Mouse (Mus musculus) heart, embryonic 13.5 days (tissue): ENCODE results near the gene Gm21983. TPM values are rescaled to one million over a fixed set of nuclear protein-coding genes. Genes with fewer than 3 reads are reported as not detected.
A peak's percentile ranks its signal among the peaks of the same experiment; 100 is the strongest.

ENCODE experiments used
- ATAC-seq: fragments of 200-750 bp; cut with Nextera tagmentation; 2 replicates; pipeline ENCODE4 v1.8.0; 2017; ENCODE audit warnings: moderate TSS enrichment; ENCODE audit not compliant: insufficient number of reproducible peaks, low FRiP score, low TSS enrichment; ENCODE audit errors: extremely low read depth
- H3K27ac ChIP-seq: fragments of 300-500 bp; sonication (generic); replicated peaks from 2 replicates; pipeline ENCODE4 v1.5.1; 2015; ENCODE audit warnings: moderate library complexity, mild to moderate bottlenecking, inconsistent platforms
- H3K27me3 ChIP-seq: fragments of 300-500 bp; sonication (generic); replicated peaks from 2 replicates; pipeline ENCODE4 v1.6.1; 2015; ENCODE audit warnings: mild to moderate bottlenecking, inconsistent platforms
- H3K36me3 ChIP-seq: fragments of 300-500 bp; sonication (generic); 2 replicates; pipeline ENCODE4 v1.6.1; 2015; ENCODE audit warnings: mild to moderate bottlenecking, inconsistent platforms
- H3K4me1 ChIP-seq: fragments of 300-500 bp; sonication (generic); 2 replicates; pipeline ENCODE4 v1.6.1; 2015; ENCODE audit warnings: inconsistent platforms
- H3K4me2 ChIP-seq: fragments of 300-500 bp; sonication (generic); 2 replicates; pipeline ENCODE4 v1.6.1; 2015; ENCODE audit warnings: inconsistent platforms, mild to moderate bottlenecking, moderate library complexity
- H3K4me3 ChIP-seq: fragments of 300-500 bp; sonication (generic); 2 replicates; pipeline ENCODE4 v1.5.1; 2015; ENCODE audit warnings: moderate library complexity, mild to moderate bottlenecking, inconsistent platforms
- H3K9ac ChIP-seq: fragments of 300-500 bp; sonication (generic); 2 replicates; pipeline ENCODE4 v1.6.1; 2015; ENCODE audit warnings: inconsistent platforms, mild to moderate bottlenecking, moderate library complexity
- H3K9me3 ChIP-seq: fragments of 300-500 bp; sonication (generic); 2 replicates; pipeline ENCODE4 v1.6.1; 2016; ENCODE audit warnings: inconsistent platforms
- WGBS: fragments of 180-500 bp; shearing (Covaris S2); methylation state at CpG from one replicate; pipeline ENCODE4 v1.1.7; 2015; ENCODE audit warnings: mixed read lengths; 5-methylcytosine and 5-hydroxymethylcytosine counted together
- polyA plus RNA-seq: library from polyadenylated mRNA; unstranded; fragments of >200 nt; fragmentation: Nextera tagmentation; extraction: Ambion mirVana; gene quantifications from 2 replicates; pipeline ENCODE4 v1.2.1, GENCODE M21; 2015

Gm21983 gene
- polyA plus RNA-seq, 1 experiment from 2014 or later: 0.31 TPM

DNA sequence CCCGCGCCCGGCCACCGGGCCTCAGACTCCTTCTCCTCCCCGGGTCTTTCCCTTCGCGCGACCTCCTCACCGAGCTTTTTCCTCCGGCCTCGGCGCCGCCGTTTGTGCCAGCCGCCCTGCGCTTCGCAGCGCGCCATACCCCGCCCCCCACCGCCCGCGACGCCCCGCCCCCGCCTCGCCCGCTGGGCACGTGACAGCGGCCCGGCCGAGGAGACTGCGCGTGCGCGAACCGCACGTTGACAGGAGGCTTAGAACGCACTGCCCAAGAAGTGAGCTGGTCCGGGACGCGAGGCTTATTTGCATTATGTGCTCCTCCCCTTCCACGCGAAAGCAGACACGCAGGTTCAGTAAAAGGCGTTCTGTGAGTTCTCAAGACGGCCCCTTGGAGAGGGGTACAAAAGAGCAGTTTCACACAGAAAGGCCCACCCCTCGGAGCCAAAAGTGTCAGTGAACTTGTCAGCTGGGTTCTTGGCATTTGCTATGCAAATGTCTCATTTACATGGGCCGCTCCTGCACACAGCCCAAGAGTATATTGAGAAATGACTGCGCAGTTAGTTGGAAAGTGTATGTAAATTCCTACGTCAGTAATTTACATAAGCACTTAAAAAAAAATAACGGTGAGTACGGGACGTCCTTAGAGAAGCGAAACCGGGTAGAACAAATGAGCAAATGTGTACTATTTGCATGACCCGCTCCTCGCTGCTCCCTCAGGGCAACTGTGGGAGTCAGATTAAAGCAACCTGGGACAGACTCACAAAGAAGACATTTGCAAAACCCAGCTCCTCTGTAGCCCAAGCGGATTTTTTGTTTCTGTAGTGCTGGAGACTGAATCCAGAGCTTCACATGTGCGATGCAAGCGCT lies 14.0 kb downstream of the Gm21983 start, which contains the start of gene Egln2:
Gene Egln2, minus strand, starts transcription at position 189 of the 861 bp plus-strand sequence.
- peaks cover 50% of the 10 kb centered on the region for H3K4me1 ChIP-seq
- H3K9me3 ChIP-seq: no peaks in the 10 kb centered on the region
- peak within 1 kb of the TSS; percentile 96 for H3K9ac ChIP-seq
- 1% methylated on average over 60 of the region's 61 CpGs for WGBS
- H3K27ac ChIP-seq: peak within 1 kb of the TSS; percentile 98
- no peaks in the 10 kb centered on the region for H3K27me3 ChIP-seq
- peak within 1 kb of the TSS; percentile 87 for H3K4me2 ChIP-seq
- H3K36me3 ChIP-seq: peaks cover 56% of the 10 kb centered on the region
- peak; percentile 83 for ATAC-seq
- H3K4me3 ChIP-seq: peak within 1 kb of the TSS; percentile 80

DNA sequence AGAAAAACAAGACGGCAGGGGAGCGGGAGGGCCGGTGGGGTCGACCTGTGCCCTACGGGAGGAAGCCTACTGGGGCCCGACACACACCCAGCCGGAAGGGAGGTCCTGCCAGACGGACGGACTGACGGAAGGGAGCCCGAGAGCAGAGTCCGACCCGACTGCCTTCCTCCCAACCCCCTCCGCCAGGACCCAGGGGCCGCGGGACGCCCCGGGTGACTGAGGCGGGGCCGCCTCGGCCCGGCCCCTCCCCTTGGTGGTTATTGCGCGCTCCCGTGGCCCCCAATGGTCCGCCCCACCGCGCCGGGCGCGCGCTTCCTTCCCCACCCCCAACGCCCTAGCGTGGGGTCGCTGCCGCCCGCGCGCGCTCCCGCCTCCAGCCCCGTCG lies 14.7 kb downstream of the Gm21983 start:
- ATAC-seq: peak; percentile 82
- Histone ChIP-seq H3K27me3 (no peaks in the 10 kb centered on the region), H3K4me1 (peaks cover 56% of the 10 kb centered on the region), H3K9ac (peak overlapping the region; percentile 96), H3K27ac (peak overlapping the region; percentile 98), H3K9me3 (no peaks in the 10 kb centered on the region), H3K36me3 (peaks cover 55% of the 10 kb centered on the region), H3K4me2 (peak overlapping the region; percentile 87), H3K4me3 (peak overlapping the region; percentile 80)
- WGBS: under 1% methylated on average over 20 of the region's 43 CpGs

DNA sequence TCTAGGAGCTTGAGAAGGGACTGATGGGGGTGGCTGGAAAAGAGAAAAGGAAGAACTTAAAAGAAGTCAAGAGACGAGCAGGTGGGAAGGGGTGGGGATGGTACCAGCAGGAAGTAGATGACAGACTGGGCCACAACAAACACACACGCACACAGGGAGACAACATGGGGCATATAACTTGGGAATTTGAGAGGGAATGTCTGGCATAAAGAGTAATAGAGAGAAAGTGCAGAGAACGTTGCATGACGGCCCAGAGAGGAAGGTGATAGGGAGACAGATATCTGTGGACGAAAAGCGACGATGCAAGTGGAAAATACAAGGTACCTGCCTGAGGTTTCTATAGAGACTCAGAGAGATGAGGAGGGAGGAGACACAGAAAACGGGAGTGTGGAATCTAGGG lies 15.2 kb downstream of the Gm21983 start:
- no peaks in the 10 kb centered on the region for H3K27me3 ChIP-seq
- no peak for ATAC-seq
- H3K4me1 ChIP-seq: peaks cover 60% of the 10 kb centered on the region
- H3K4me3 ChIP-seq: peak overlapping the region; percentile 80
- peaks cover 54% of the 10 kb centered on the region for H3K36me3 ChIP-seq
- H3K4me2 ChIP-seq: peak overlapping the region; percentile 87
- peak overlapping the region; percentile 98 for H3K27ac ChIP-seq
- H3K9me3 ChIP-seq: no peaks in the 10 kb centered on the region
- H3K9ac ChIP-seq: peak overlapping the region; percentile 96
- 3% methylated on average over 8 of the region's 8 CpGs for WGBS

DNA sequence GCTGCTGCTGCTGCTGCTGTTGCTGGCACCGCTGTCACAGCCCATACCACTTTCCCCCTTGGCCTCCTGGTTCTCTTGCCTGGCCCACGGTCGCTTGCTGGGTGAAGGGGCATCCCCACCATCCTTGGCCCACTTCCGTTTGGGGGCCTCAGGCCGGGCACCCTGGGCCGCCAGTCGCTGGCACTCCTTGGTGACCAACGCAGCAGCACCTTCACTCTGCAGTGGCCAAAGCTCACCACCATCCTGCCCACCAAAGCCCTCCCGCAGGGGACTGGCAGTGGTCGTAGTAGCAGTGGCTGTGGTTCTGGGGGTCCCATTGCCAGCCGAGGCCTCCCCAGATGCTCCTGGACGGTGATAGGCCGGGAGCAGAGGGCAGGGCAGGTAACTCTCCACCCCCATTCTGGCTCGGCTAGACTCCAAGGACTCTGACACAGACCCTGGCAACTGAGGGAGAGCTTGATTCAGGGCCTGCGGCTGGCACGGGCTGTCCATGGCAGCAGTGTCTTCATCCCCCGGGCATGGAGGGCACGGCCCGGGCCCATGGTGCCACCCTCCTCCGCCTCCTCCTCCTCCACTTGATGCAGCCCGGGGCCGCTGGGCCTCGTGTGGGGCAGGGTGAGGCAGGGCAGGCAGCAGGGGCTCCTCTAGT lies 15.8 kb downstream of the Gm21983 start:
- Histone ChIP-seq H3K4me2 (peak overlapping the region; percentile 87), H3K4me3 (peak overlapping the region; percentile 80), H3K9ac (peak overlapping the region; percentile 96), H3K9me3 (no peaks in the 10 kb centered on the region), H3K27ac (peak overlapping the region; percentile 98), H3K36me3 (peaks cover 49% of the 10 kb centered on the region), H3K27me3 (no peaks in the 10 kb centered on the region), H3K4me1 (peaks cover 65% of the 10 kb centered on the region)
- no peak for ATAC-seq
- WGBS: 66% methylated on average over 23 of the region's 23 CpGs

GRCm38 (mm10) chr7:27164112-27164947 lies 16.6 kb downstream of the Gm21983 start:
- Histone ChIP-seq H3K27me3 (no peaks in the 10 kb centered on the region), H3K4me3 (peak overlapping the region; percentile 80), H3K4me2 (peak overlapping the region; percentile 87), H3K9me3 (no peaks in the 10 kb centered on the region), H3K27ac (no peak overlapping the region), H3K4me1 (peaks cover 66% of the 10 kb centered on the region), H3K36me3 (peaks cover 51% of the 10 kb centered on the region), H3K9ac (peak overlapping the region; percentile 96)
- WGBS: 79% methylated on average over 33 of the region's 33 CpGs
- ATAC-seq: no peak

DNA sequence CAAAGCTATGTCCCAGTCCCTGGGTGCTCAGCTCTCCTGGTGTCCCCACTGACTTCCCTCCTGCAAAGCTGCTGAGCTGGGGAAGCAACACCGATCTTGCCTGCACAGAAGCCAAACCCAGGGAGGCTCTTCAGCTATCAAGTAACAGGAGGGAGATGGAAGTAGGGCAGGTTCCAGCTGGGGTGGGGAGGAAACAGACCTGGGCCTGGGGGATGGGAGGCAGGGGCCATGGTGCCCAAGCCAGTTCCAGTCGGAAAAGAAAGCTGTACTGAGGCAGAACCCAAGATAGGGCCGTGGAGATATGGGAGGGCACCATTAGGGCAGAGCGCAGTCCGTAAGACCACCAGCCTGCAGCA lies 17.5 kb downstream of the Gm21983 start:
- Histone ChIP-seq H3K9ac (peak overlapping the region; percentile 96), H3K36me3 (peaks cover 58% of the 10 kb centered on the region), H3K9me3 (no peaks in the 10 kb centered on the region), H3K4me3 (peak overlapping the region; percentile 80), H3K27me3 (no peaks in the 10 kb centered on the region), H3K4me2 (peak overlapping the region; percentile 87), H3K4me1 (peaks cover 66% of the 10 kb centered on the region), H3K27ac (0 out of 2 replicates have a peak overlapping the region, but pooled peaks have one; percentile 6)
- WGBS: 57% methylated on average over 5 of the region's 5 CpGs
- ATAC-seq: no peak

GRCm38 (mm10) chr7:27162780-27163449 lies 18.0 kb downstream of the Gm21983 start:
- 74% methylated on average over 5 of the region's 5 CpGs for WGBS

GRCm38 (mm10) chr7:27161744-27162143 lies 19.1 kb downstream of the Gm21983 start:
- 64% methylated on average over 4 of the region's 4 CpGs for whole genome bisulfite sequencing
- H3K27ac ChIP-seq: no peak overlapping the region
- 0 out of 2 replicates have a peak overlapping the region, but pooled peaks have one; percentile 33 for H3K9ac ChIP-seq

More at GRCm38 (mm10) chr7:27162780-27163449, 18.0 kb downstream of the Gm21983 start:
- peaks cover 63% of the 10 kb centered on the region for H3K4me1 ChIP-seq
- H3K9me3 ChIP-seq: no peaks in the 10 kb centered on the region
- no peaks in the 10 kb centered on the region for H3K27me3 ChIP-seq
- ATAC-seq: no peak
- peak overlapping the region; percentile 80 for H3K4me3 ChIP-seq
- peaks cover 63% of the 10 kb centered on the region for H3K36me3 ChIP-seq
- H3K27ac ChIP-seq: no peak overlapping the region
- peak overlapping the region; percentile 87 for H3K4me2 ChIP-seq
- peak overlapping the region; percentile 96 for H3K9ac ChIP-seq

DNA sequence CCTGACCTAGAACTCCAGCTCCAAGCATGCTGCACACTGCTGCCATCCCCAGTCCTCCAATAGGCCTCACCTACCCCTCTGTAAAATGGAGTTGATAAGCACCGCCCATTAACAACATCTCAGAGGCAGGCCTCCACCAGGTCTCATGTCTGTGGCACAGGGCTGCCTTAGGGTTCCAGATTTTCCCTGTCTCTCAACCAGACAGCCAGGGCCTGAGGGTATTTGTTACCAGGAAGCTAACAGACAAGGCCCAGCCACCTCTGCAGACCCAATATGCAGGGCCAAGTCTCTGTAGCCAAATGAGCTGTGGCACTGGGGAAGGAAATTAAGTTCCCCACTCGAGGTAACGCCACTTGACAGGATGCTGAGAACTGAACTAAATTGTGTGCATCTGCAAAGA lies 20.0 kb downstream of the Gm21983 start:
- H3K9ac ChIP-seq: no peak overlapping the region
- ATAC-seq: no peak
- H3K4me2 ChIP-seq: no peak overlapping the region
- H3K4me3 ChIP-seq: no peak overlapping the region
- WGBS: 85% methylated on average over 3 of the region's 3 CpGs
- peaks cover 72% of the 10 kb centered on the region for H3K36me3 ChIP-seq
- H3K27me3 ChIP-seq: no peaks in the 10 kb centered on the region
- peaks cover 55% of the 10 kb centered on the region for H3K4me1 ChIP-seq
- H3K27ac ChIP-seq: no peak overlapping the region; the same call in 1 of the 2 replicates
- no peaks in the 10 kb centered on the region for H3K9me3 ChIP-seq

More at GRCm38 (mm10) chr7:27161744-27162143, 19.1 kb downstream of the Gm21983 start:
- ATAC-seq: no peak
- H3K4me1 ChIP-seq: peaks cover 55% of the 10 kb centered on the region
- no peak overlapping the region for H3K4me3 ChIP-seq
- no peaks in the 10 kb centered on the region for H3K9me3 ChIP-seq
- H3K36me3 ChIP-seq: peaks cover 72% of the 10 kb centered on the region
- H3K4me2 ChIP-seq: no peak overlapping the region
- no peaks in the 10 kb centered on the region for H3K27me3 ChIP-seq

DNA sequence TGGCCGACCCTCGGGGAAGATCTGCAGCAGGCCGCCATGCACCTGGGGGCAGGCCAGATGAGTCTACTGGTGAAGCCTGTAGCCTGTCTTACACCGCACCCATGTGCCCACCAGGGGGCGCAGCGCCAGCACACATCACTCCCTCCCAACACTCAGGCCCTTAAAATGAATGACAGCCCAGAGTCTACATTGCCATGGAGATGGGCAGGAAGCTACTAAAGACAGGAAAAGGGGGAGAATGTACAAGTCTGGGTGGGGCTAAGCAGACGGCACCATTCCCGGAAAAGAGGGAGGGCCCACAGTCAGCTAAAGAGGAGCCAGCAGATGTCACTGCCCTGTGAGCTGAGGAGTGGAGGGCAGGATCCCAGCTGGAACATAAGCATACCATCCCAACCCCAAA lies 21.0 kb downstream of the Gm21983 start:
- no peaks in the 10 kb centered on the region for H3K27me3 ChIP-seq
- H3K9ac ChIP-seq: no peak overlapping the region
- no peak overlapping the region for H3K4me2 ChIP-seq
- H3K27ac ChIP-seq: no peak overlapping the region
- H3K36me3 ChIP-seq: peaks cover 72% of the 10 kb centered on the region
- H3K9me3 ChIP-seq: no peaks in the 10 kb centered on the region
- no peak overlapping the region for H3K4me3 ChIP-seq
- peak; percentile 72 for ATAC-seq
- WGBS: 16% methylated on average over 8 of the region's 8 CpGs
- peaks cover 46% of the 10 kb centered on the region for H3K4me1 ChIP-seq
